Mouse (Mus musculus) bone marrow macrophage, adult 2 months (primary cell): ENCODE data around the gene Sh2d1b1. TPM values are rescaled to one million over a fixed set of nuclear protein-coding genes. Genes with fewer than 3 reads are reported as not detected.

Experiments used
- H3K27ac ChIP-seq: 2 replicates; pipeline ENCODE4 v1.5.1; 2012; ENCODE audit warnings: low read depth, low read length; ENCODE audit not compliant: insufficient read depth
- H3K4me1 ChIP-seq: 2 replicates; pipeline ENCODE4 v1.6.1; 2012; ENCODE audit warnings: low read length; ENCODE audit not compliant: control insufficient read depth, insufficient read depth
- H3K4me3 ChIP-seq: 2 replicates; pipeline ENCODE4 v1.5.1; 2012; ENCODE audit warnings: mild to moderate bottlenecking, low read length, moderate library complexity; ENCODE audit not compliant: insufficient read depth
- CTCF ChIP-seq: IDR thresholded peaks from 2 replicates; pipeline ENCODE4 v1.5.1; 2012; ENCODE audit warnings: low read depth, mild to moderate bottlenecking, low read length, moderate library complexity
- POLR2A ChIP-seq: IDR thresholded peaks from 2 replicates; pipeline ENCODE4 v1.6.1; 2012; ENCODE audit warnings: mild to moderate bottlenecking, low read depth, low read length, borderline replicate concordance
- polyA plus RNA-seq: library from polyadenylated mRNA; stranded (reverse); fragments of >200 nt; gene quantifications from 2 replicates; pipeline ENCODE4 v1.2.4, GENCODE M21; 2012; ENCODE audit not compliant: missing spikeins, insufficient read depth, insufficient read length

Sh2d1b1 gene
- polyA plus RNA-seq, 1 experiment = 12.3 TPM

DNA sequence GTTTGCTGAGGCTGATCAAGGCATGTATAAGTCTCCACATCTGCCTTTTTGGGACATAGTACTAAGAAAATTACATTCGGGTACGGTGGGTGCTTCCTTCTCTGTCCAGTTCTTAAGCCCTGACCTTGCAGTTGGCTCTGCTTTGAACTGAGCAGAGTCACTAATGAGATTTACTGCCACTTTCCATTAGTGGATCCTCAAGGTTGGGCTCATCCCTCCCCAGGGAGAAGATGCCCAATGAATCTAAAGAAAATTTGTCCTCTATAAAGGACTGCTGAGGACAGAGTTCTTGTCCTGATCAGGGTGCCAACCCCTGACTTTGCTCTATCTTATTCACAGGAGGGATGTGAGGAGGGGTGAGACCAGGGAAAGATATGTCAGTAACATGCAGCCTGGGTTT is 44.9 kb downstream of the Sh2d1b1 start:
- no peak overlapping the region for H3K27ac ChIP-seq
- TF ChIP-seq POLR2A = no peak
- TF ChIP-seq CTCF = no peak
- no peak overlapping the region for H3K4me3 ChIP-seq
- H3K4me1 ChIP-seq = no peaks in the 10 kb centered on the region

- H3K27ac ChIP-seq = no peak overlapping the region
- H3K4me3 ChIP-seq = no peak overlapping the region
- TF ChIP-seq POLR2A = no peak
- TF ChIP-seq CTCF = no peak
- H3K4me1 ChIP-seq = no peaks in the 10 kb centered on the region
Measured at GRCm38 (mm10) chr1:170323001-170323400, 45.9 kb downstream of the Sh2d1b1 start.

- no peak overlapping the region for H3K4me3 ChIP-seq
- no peaks in the 10 kb centered on the region for H3K4me1 ChIP-seq
- H3K27ac ChIP-seq = no peak overlapping the region
- TF ChIP-seq CTCF (no peak), POLR2A (no peak)
Measured at GRCm38 (mm10) chr1:170324312-170324711, 47.2 kb downstream of the Sh2d1b1 start.

GRCm38 (mm10) chr1:170325277-170325676 is 48.2 kb downstream of the Sh2d1b1 start:
- H3K4me3 ChIP-seq = no peak overlapping the region
- no peak overlapping the region for H3K27ac ChIP-seq
- TF ChIP-seq CTCF = no peak
- TF ChIP-seq POLR2A = no peak
- H3K4me1 ChIP-seq = no peaks in the 10 kb centered on the region

DNA sequence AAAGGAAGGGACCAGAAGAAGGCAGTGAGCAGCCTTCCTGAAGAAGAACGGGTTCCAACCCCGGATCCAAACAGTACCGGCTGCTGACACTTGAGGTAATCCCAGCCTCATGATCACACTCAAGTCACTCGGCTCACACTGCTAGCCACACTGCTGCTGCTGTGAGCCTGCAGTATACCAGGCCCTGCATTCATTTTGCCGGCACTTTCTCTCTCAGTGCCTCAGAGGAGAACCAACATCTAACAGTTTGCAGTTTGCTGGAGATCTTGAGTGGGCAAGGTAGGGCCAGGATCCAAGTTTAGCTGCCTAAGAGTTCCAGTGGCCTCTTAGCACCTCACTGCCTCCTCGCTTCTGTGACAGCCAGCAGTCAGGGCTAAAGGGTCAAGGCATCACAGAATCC is 54.8 kb downstream of the Sh2d1b1 start:
- no peak overlapping the region for H3K27ac ChIP-seq
- TF ChIP-seq POLR2A (no peak), CTCF (no peak)
- H3K4me1 ChIP-seq = no peaks in the 10 kb centered on the region
- no peak overlapping the region for H3K4me3 ChIP-seq

- Histone ChIP-seq H3K4me1 (no peaks in the 10 kb centered on the region), H3K4me3 (no peak overlapping the region), H3K27ac (no peak overlapping the region)
- no peak for TF ChIP-seq POLR2A
- no peak for TF ChIP-seq CTCF
Measured at GRCm38 (mm10) chr1:170332775-170333174, 55.7 kb downstream of the Sh2d1b1 start.

Other genes with a start within 250 kb of the Sh2d1b1 start
- 0.59 and 0.76 TPM in 2 replicates for gene Ddr2, start 166.6 kb upstream of the Sh2d1b1 start, polyA plus RNA-seq
- 24.4 and 28.0 TPM in 2 replicates for gene Uap1, start 102.4 kb upstream of the Sh2d1b1 start, polyA plus RNA-seq
- 44.1 and 52.3 TPM in 2 replicates for gene Uhmk1, start 61.9 kb upstream of the Sh2d1b1 start, polyA plus RNA-seq
- 1.8 and 2.1 TPM in 2 replicates for gene Sh2d1b2, start 44.6 kb upstream of the Sh2d1b1 start, polyA plus RNA-seq
- 2.0 and 2.3 TPM in 2 replicates for gene Gm7694, start 29.0 kb downstream of the Sh2d1b1 start, polyA plus RNA-seq
- not detected in 2 replicates for gene Spata46, start 31.5 kb downstream of the Sh2d1b1 start, polyA plus RNA-seq